Mouse (Mus musculus) liver, postnatal 0 days (tissue): ENCODE measurements around the gene Myh9. TPM values are rescaled to one million over a fixed set of nuclear protein-coding genes. Genes with fewer than 3 reads are reported as not detected.
"Not testable (repeated sequence)": the region's sequence is repeated elsewhere in the genome, so short reads cannot be mapped to it uniquely, and the experiment has no call there.

Source experiments
- ATAC-seq: fragments of 200-750 bp; cut with Nextera tagmentation; 2 replicates; pipeline ENCODE4 v1.8.0; 2017; ENCODE audit warnings: mild to moderate bottlenecking, moderate library complexity
- DNase-seq: peaks from one replicate; pipeline ENCODE4 v3.0.0-alpha.2; 2016
- H3K27ac ChIP-seq: fragments of 300-500 bp; sonication (generic); 2 replicates; pipeline ENCODE4 v1.5.1; 2014; ENCODE audit warnings: antibody characterized with exemption, moderate library complexity, mild to moderate bottlenecking, low read depth
- H3K27me3 ChIP-seq: fragments of 300-500 bp; sonication (generic); 2 replicates; pipeline ENCODE4 v1.6.1; 2014; ENCODE audit warnings: low read length, control low read depth, mixed read lengths; ENCODE audit not compliant: insufficient read depth
- H3K36me3 ChIP-seq: fragments of 300-500 bp; sonication (generic); replicated peaks from 2 replicates; pipeline ENCODE4 v1.6.1; 2014; ENCODE audit warnings: mild to moderate bottlenecking, control low read depth, low read length, moderate library complexity, mixed read lengths; ENCODE audit not compliant: insufficient read depth
- H3K4me1 ChIP-seq: fragments of 300-500 bp; sonication (generic); 2 replicates; pipeline ENCODE4 v1.6.1; 2014; ENCODE audit warnings: antibody characterized with exemption, mild to moderate bottlenecking, control low read depth; ENCODE audit not compliant: insufficient read depth
- H3K4me2 ChIP-seq: fragments of 300-500 bp; sonication (generic); 2 replicates; pipeline ENCODE4 v1.6.1; 2014; ENCODE audit warnings: low read depth, mild to moderate bottlenecking, low read length, moderate library complexity, mixed read lengths
- H3K4me3 ChIP-seq: fragments of 300-500 bp; sonication (generic); 2 replicates; pipeline ENCODE4 v1.5.1; 2014; ENCODE audit warnings: low read depth, low read length
- H3K9ac ChIP-seq: fragments of 300-500 bp; sonication (generic); replicated peaks from 2 replicates; pipeline ENCODE4 v1.6.1; 2014; ENCODE audit warnings: mild to moderate bottlenecking, moderate library complexity
- H3K9me3 ChIP-seq: fragments of 300-500 bp; sonication (generic); 2 replicates; pipeline ENCODE4 v1.6.1; 2016; ENCODE audit warnings: mild to moderate bottlenecking, control low read depth, low read length, mixed read lengths
- CTCF ChIP-seq: sonication (generic); IDR thresholded peaks from 2 replicates; pipeline ENCODE4 v1.5.1; 2016; ENCODE audit warnings: antibody characterized with exemption, low read depth
- EP300 ChIP-seq: IDR thresholded peaks from 2 replicates; pipeline ENCODE4 v1.6.1; 2016; ENCODE audit warnings: antibody characterized with exemption, low read depth, mild to moderate bottlenecking
- WGBS: fragments of 180-500 bp; shearing (Covaris S2); extraction: QIAGEN DNeasy Blood & Tissue Kit; methylation state at CpG from one replicate; pipeline ENCODE4 v1.1.7; 2014; ENCODE audit not compliant: insufficient replicate concordance; 5-methylcytosine and 5-hydroxymethylcytosine counted together
- polyA plus RNA-seq: library from polyadenylated mRNA; unstranded; fragments of >200 nt; fragmentation: Nextera tagmentation; extraction: Ambion mirVana; gene quantifications from 2 replicates; pipeline ENCODE4 v1.2.1, GENCODE M21; 2015

Gene Myh9
- polyA plus RNA-seq, 1 experiment from 2014 or later, result 22.4 TPM

DNA sequence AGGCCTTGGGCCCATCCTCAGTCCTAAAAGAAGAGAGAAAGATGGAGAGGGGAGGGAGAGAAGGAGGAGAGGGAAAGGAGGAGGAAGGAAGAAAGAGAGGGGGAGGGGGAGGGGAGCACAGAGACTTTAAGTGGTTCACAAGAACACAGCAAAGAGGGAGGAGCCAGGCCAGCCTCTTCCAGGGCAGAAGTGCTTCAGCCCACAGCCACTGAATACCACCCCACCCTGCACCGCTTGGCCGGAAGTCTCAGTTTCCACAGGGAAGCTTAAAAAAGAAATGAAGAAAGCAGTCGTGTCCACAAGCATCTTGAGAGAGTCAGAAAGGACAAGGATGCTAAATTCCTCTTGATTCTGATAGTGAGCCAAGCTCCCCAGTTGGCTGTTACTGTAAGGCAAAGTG, 9.2 kb upstream of the Myh9 start:
- Histone ChIP-seq H3K4me2 (no peak overlapping the region), H3K27me3 (no peaks in the 10 kb centered on the region), H3K9me3 (no peaks in the 10 kb centered on the region), H3K4me1 (peaks cover 37% of the 10 kb centered on the region), H3K4me3 (no peak overlapping the region), H3K36me3 (no peaks in the 10 kb centered on the region), H3K9ac (no peak overlapping the region), H3K27ac (peak overlapping the region; percentile 48)
- ATAC-seq, result no peak
- WGBS, result 27% methylated on average over 3 of the region's 3 CpGs
- no peak for TF ChIP-seq EP300
- no peak for TF ChIP-seq CTCF
- no peak for DNase-seq

- no peak for DNase-seq
- Histone ChIP-seq H3K4me1 (peaks cover 26% of the 10 kb centered on the region), H3K9me3 (no peaks in the 10 kb centered on the region), H3K4me3 (no peak overlapping the region), H3K36me3 (no peaks in the 10 kb centered on the region), H3K27me3 (no peaks in the 10 kb centered on the region), H3K4me2 (no peak overlapping the region), H3K9ac (no peak overlapping the region), H3K27ac (peak overlapping the region; percentile 65)
- TF ChIP-seq EP300 (no peak), CTCF (no peak)
- WGBS, result 69% methylated on average over 9 of the region's 9 CpGs
- peak; percentile 52; the same call in 1 of the 2 replicates for ATAC-seq
Measured at GRCm38 (mm10) chr15:77849572-77850229, 7.7 kb upstream of the Myh9 start.

GRCm38 (mm10) chr15:77849039-77849436, 7.1 kb upstream of the Myh9 start:
- no peak for ATAC-seq

GRCm38 (mm10) chr15:77848415-77849038, 6.6 kb upstream of the Myh9 start:
- Histone ChIP-seq H3K9me3 (no peaks in the 10 kb centered on the region), H3K4me1 (peaks cover 22% of the 10 kb centered on the region), H3K9ac (no peak overlapping the region), H3K4me3 (no peak overlapping the region), H3K36me3 (no peaks in the 10 kb centered on the region), H3K27ac (peak overlapping the region; percentile 65), H3K27me3 (no peaks in the 10 kb centered on the region), H3K4me2 (no peak overlapping the region)
- 85% methylated on average over 16 of the region's 16 CpGs for WGBS
- DNase-seq (no peak), ATAC-seq (no peak)
- TF ChIP-seq EP300 (no peak), CTCF (no peak)

More at GRCm38 (mm10) chr15:77849039-77849436, 7.1 kb upstream of the Myh9 start:
- Histone ChIP-seq H3K9ac (no peak overlapping the region), H3K27me3 (no peaks in the 10 kb centered on the region), H3K9me3 (no peaks in the 10 kb centered on the region), H3K4me3 (no peak overlapping the region), H3K27ac (peak overlapping the region; percentile 65), H3K4me1 (peaks cover 23% of the 10 kb centered on the region), H3K36me3 (no peaks in the 10 kb centered on the region), H3K4me2 (no peak overlapping the region)
- DNase-seq, result no peak
- WGBS, result 64% methylated on average over 5 of the region's 5 CpGs
- TF ChIP-seq EP300 (no peak), CTCF (no peak)

- no peak for TF ChIP-seq EP300
- no peak for TF ChIP-seq CTCF
- Histone ChIP-seq H3K4me3 (no peak overlapping the region), H3K9ac (no peak overlapping the region), H3K27me3 (no peaks in the 10 kb centered on the region), H3K9me3 (no peaks in the 10 kb centered on the region), H3K4me2 (no peak overlapping the region), H3K4me1 (peaks cover 24% of the 10 kb centered on the region), H3K36me3 (no peaks in the 10 kb centered on the region), H3K27ac (0 out of 2 replicates have a peak overlapping the region, but pooled peaks have one; percentile 53)
- DNase-seq (no peak), ATAC-seq (no peak)
- 57% methylated on average over 3 of the region's 3 CpGs for WGBS
Measured at GRCm38 (mm10) chr15:77847826-77848225, 5.9 kb upstream of the Myh9 start.

DNA sequence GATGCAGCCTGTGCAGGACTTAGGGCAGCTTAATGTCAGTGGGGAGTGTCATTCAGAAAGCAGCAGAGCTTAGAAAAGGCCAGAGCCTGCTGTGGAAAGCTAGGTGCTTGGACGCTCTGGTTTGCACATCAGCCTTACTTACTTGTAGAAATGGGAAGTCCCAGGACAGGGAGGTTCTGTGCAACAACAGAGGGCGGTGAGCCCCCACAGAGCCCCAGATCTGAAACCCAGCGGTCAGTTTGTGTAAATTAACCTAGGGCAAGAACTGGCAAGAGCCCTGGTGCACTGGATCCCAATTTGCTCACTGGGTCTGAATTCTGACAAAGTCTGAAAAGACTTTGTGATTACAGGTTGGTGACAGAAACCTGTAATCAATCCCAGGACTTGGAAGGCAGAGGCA, 5.1 kb upstream of the Myh9 start:
- TF ChIP-seq EP300 (no peak), CTCF (no peak)
- Histone ChIP-seq H3K4me2 (no peak overlapping the region), H3K27ac (peak overlapping the region; percentile 53), H3K9ac (no peak overlapping the region), H3K4me1 (peaks cover 24% of the 10 kb centered on the region), H3K36me3 (no peaks in the 10 kb centered on the region), H3K4me3 (no peak overlapping the region), H3K27me3 (no peaks in the 10 kb centered on the region), H3K9me3 (no peaks in the 10 kb centered on the region)
- WGBS, result 58% methylated on average over 3 of the region's 3 CpGs
- DNase-seq (no peak), ATAC-seq (no peak)

DNA sequence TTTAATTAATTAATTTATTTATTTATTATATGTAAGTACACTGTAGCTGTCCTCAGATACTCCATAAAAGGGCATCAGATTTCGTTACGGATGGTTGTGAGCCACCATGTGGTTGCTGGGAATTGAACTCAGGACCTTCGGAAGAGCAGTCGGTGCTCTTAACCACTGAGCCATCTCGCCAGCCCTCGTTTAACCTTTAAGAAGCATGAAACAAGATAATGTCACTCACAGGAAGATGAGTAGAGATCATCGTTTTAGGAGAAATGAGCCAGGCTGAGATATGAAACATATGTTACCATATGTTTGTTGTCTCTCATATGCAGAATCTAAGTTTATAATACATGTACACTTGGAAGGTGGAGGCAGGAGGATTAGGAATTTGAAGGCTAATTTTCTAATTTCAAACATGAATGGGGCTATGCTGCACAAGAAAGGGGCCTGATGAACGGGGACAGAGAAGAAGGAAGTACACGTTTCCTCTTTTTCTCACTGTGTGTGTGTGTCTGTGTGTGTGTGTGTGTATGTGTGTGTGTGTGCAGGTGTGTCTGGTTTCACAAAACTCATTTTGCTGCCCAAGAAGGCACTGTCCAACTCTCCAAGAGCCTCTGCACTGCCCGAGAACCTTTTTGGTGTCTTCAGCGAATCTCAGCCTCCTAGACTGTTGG, 4.1 kb upstream of the Myh9 start:
- 43% methylated on average over 11 of the region's 11 CpGs for WGBS
- not testable (repeated sequence) for ATAC-seq, DNase-seq, H3K27me3 ChIP-seq, H3K4me3 ChIP-seq, H3K9ac ChIP-seq, H3K4me2 ChIP-seq, H3K36me3 ChIP-seq, H3K9me3 ChIP-seq
- H3K4me1 ChIP-seq, result peaks cover 22% of the 10 kb centered on the region
- peak overlapping the region; percentile 53; the same call in 1 of the 2 replicates for H3K27ac ChIP-seq
